In the genomic region with DNA sequence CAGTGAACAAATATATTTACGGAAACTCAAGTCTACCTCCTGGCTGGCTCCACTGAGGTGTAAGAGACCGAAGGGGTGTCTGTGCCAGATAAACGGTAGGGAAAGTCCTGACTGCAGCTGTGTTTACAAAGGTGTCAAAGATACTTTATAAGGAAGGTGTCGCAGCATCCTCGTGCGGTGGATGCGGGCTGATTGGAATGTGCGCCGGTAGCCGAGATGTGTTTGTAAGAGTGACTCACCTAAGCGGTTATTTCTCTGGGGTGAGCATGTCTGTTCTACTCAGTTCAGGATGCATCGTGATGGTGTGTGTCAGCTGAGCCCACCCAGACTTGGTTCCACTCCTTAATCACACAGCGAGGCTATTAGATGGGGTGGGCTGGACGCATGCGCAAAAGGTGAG, we compare ENCODE assay signal across 43 mouse cellular contexts. TPM values are rescaled to one million over a fixed set of nuclear protein-coding genes. Genes with fewer than 3 reads are reported as not detected.
DNase-seq lines count a peak whose midpoint lies in the region; ATAC-seq and TF ChIP-seq lines count a peak whose summit lies in the region.
"Had no signal": no experiment of that assay in that cellular context is flagged by ENCODE, and none has a peak within 500 bp of the region (broad histone marks: within the 10 kb centered on the region; RNA-seq: fewer than 3 reads in every experiment).

No protein-coding gene starts in this region.

- 92% methylated on average over 15 of the region's 15 CpGs for WGBS in hindbrain, postnatal 0 days
- WGBS in hindbrain, embryonic 16.5 days: 94% methylated on average over 15 of the region's 15 CpGs

- no peak for ATAC-seq in hindbrain, postnatal 0 days
- ATAC-seq in hindbrain, embryonic 16.5 days: no peak
- ATAC-seq: inflammation-experienced regulatory T-cells, adult 6 months had no signal

- no peaks in the 10 kb centered on the region for H3K9me3 ChIP-seq in hindbrain, postnatal 0 days (ENCODE audit: low read length)
- no peaks in the 10 kb centered on the region; the same call in 1 of the 2 replicates for H3K9me3 ChIP-seq in hindbrain, embryonic 16.5 days (ENCODE audit: control insufficient read depth, low read length)
- no peaks in the 10 kb centered on the region; the same call in 1 of the 2 replicates for H3K9me3 ChIP-seq in ES-Bruce4 (replicated peaks; ENCODE audit: control insufficient read depth, insufficient read depth, low read length, poor library complexity, severe bottlenecking)
- H3K9me3 ChIP-seq: embryonic facial prominence, embryonic 15.5 days; heart, embryonic 10.5 days; liver, embryonic 15.5 days; stomach, embryonic 15.5 days had no signal

- H3K4me2 ChIP-seq in hindbrain, postnatal 0 days (ENCODE audit: low read depth, low read length): no peak overlapping the region
- no peak overlapping the region for H3K4me2 ChIP-seq in hindbrain, embryonic 16.5 days (ENCODE audit: low read length)
- H3K4me2 ChIP-seq: embryonic facial prominence, embryonic 15.5 days; forebrain, embryonic 12.5 days; heart, embryonic 15.5 days; limb, embryonic 12.5 days; liver, embryonic 15.5 days; lung, embryonic 14.5 days; midbrain, embryonic 11.5 days; stomach, embryonic 15.5 days had no signal

- DNase-seq in hindbrain, postnatal 0 days (ENCODE audit: low spot score): no peak
- peak; percentile 16 to 26 for DNase-seq in right cerebral cortex, adult 2 months (ENCODE audit: low spot score in 2 of 2)
- no peak for DNase-seq in right cerebral cortex, postnatal 10 days (ENCODE audit: low spot score in 2 of 2)
- no peak for DNase-seq in frontal cortex, postnatal 10 days (ENCODE audit: low spot score in 2 of 2)
- DNase-seq in cerebellum, postnatal 4 days (ENCODE audit: low spot score in 2 of 2): no peak
- DNase-seq: adrenal gland, postnatal 25 days; cerebellum, adult 18-20 months; cerebellum, postnatal 10 days; gastrocnemius, postnatal 25 days; heart, adult 11 months; kidney, adult 11 months; kidney, postnatal 14 days; layer of hippocampus, adult 9-11 months; lung, embryonic 14.5 days; lung, postnatal 14 days; right cerebral cortex, adult 18-20 months; thymus, adult 18-20 months; thymus, postnatal 25 days had no signal

- peak overlapping the region; percentile 77 for H3K27ac ChIP-seq in hindbrain, postnatal 0 days
- no peak overlapping the region for H3K27ac ChIP-seq in hindbrain, embryonic 16.5 days (ENCODE audit: low read depth, low read length)
- peak overlapping the region; percentile 19; the same call in 1 of the 2 replicates for H3K27ac ChIP-seq in ES-Bruce4 (ENCODE audit: insufficient read depth, low read length)
- H3K27ac ChIP-seq: embryonic facial prominence, embryonic 10.5 days; embryonic facial prominence, embryonic 15.5 days; forebrain, embryonic 12.5 days; heart, embryonic 10.5 days; heart, embryonic 15.5 days; limb, embryonic 12.5 days; liver, embryonic 15.5 days; stomach, embryonic 15.5 days had no signal

- TF ChIP-seq POLR2A in ES-Bruce4 (IDR thresholded peaks at IDR 0.05; ENCODE audit: insufficient read depth, low read length): no peak

- no peaks in the 10 kb centered on the region for H3K36me3 ChIP-seq in hindbrain, postnatal 0 days (ENCODE audit: insufficient read depth, low read length)
- no peaks in the 10 kb centered on the region for H3K36me3 ChIP-seq in hindbrain, embryonic 16.5 days (ENCODE audit: control insufficient read depth, insufficient read depth, low read length)
- no peaks in the 10 kb centered on the region for H3K36me3 ChIP-seq in ES-Bruce4 (ENCODE audit: control insufficient read depth, insufficient read depth, low read length, poor library complexity, severe bottlenecking)
- H3K36me3 ChIP-seq: embryonic facial prominence, embryonic 10.5 days; embryonic facial prominence, embryonic 15.5 days; forebrain, embryonic 12.5 days; heart, embryonic 10.5 days; heart, embryonic 15.5 days; limb, embryonic 12.5 days; liver, embryonic 15.5 days; stomach, embryonic 15.5 days had no signal

- no peaks in the 10 kb centered on the region for H3K4me1 ChIP-seq in hindbrain, postnatal 0 days (ENCODE audit: insufficient read depth, low read length)
- H3K4me1 ChIP-seq in hindbrain, embryonic 16.5 days (ENCODE audit: control insufficient read depth, insufficient read depth, low read depth, low read length): no peaks in the 10 kb centered on the region
- H3K4me1 ChIP-seq in ES-Bruce4 (ENCODE audit: control insufficient read depth, insufficient read depth, low read length): peaks cover 7% of the 10 kb centered on the region
- H3K4me1 ChIP-seq: embryonic facial prominence, embryonic 10.5 days; embryonic facial prominence, embryonic 15.5 days; heart, embryonic 10.5 days; heart, embryonic 15.5 days; limb, embryonic 12.5 days; liver, embryonic 15.5 days; stomach, embryonic 15.5 days had no signal

- no peak for TF ChIP-seq CTCF in hindbrain, postnatal 0 days (IDR thresholded peaks at IDR 0.05; ENCODE audit: low read depth)
- no peak for TF ChIP-seq CTCF in ES-Bruce4 (IDR thresholded peaks at IDR 0.05; ENCODE audit: low read depth, low read length)

- no peak overlapping the region for H3K4me3 ChIP-seq in hindbrain, postnatal 0 days (ENCODE audit: low read length)
- H3K4me3 ChIP-seq in hindbrain, embryonic 16.5 days (ENCODE audit: low read length): no peak overlapping the region
- peak overlapping the region; percentile 13; the same call in 1 of the 2 replicates for H3K4me3 ChIP-seq in ES-Bruce4 (ENCODE audit: low read depth, low read length)
- H3K4me3 ChIP-seq: embryonic facial prominence, embryonic 10.5 days; embryonic facial prominence, embryonic 15.5 days; forebrain, embryonic 12.5 days; heart, embryonic 10.5 days; heart, embryonic 15.5 days; limb, embryonic 12.5 days; liver, embryonic 15.5 days; stomach, embryonic 15.5 days had no signal

- no peak for TF ChIP-seq EP300 in ES-Bruce4 (IDR thresholded peaks at IDR 0.05; ENCODE audit: insufficient read depth, low read depth, low read length)

- H3K27me3 ChIP-seq in hindbrain, postnatal 0 days (ENCODE audit: insufficient read depth, low read length): no peaks in the 10 kb centered on the region
- no peaks in the 10 kb centered on the region for H3K27me3 ChIP-seq in hindbrain, embryonic 16.5 days (replicated peaks; ENCODE audit: control insufficient read depth, insufficient read depth, low read length)
- no peaks in the 10 kb centered on the region for H3K27me3 ChIP-seq in ES-Bruce4 (ENCODE audit: control insufficient read depth, insufficient read depth, low read length, poor library complexity, severe bottlenecking)
- H3K27me3 ChIP-seq: embryonic facial prominence, embryonic 15.5 days; forebrain, embryonic 12.5 days; heart, embryonic 15.5 days; stomach, embryonic 15.5 days had no signal

- no peak overlapping the region for H3K9ac ChIP-seq in hindbrain, postnatal 0 days (replicated peaks; ENCODE audit: low read length)
- H3K9ac ChIP-seq in hindbrain, embryonic 16.5 days (ENCODE audit: low read depth, low read length): no peak overlapping the region
- peak overlapping the region; percentile 2; the same call in 1 of the 2 replicates for H3K9ac ChIP-seq in ES-Bruce4 (ENCODE audit: low read depth, poor library complexity, severe bottlenecking)
- H3K9ac ChIP-seq: embryonic facial prominence, embryonic 15.5 days; forebrain, embryonic 12.5 days; heart, embryonic 15.5 days; limb, embryonic 12.5 days; liver, embryonic 15.5 days; lung, embryonic 14.5 days; stomach, embryonic 15.5 days had no signal

RNA-seq across cellular contexts. Expression of a gene that starts 9.6 kb away (rescaled TPM):
- total RNA-seq in hindbrain, postnatal 0 days (2014; rRNA removed): not detected in 2 replicates
- polyA plus RNA-seq in hindbrain, postnatal 0 days (2015; fragmentation: Nextera tagmentation; extraction: Ambion mirVana): not detected in 2 replicates
- polyA plus RNA-seq in hindbrain, embryonic 16.5 days (2015; fragmentation: Nextera tagmentation; extraction: Ambion mirVana): not detected in 2 replicates
- not detected in 2 replicates for polyA plus RNA-seq in ES-Bruce4 (2011; ENCODE audit: insufficient read depth, insufficient read length, low read depth, missing spikeins)
- total RNA-seq: adrenal gland, postnatal 25 days; ES-E14; gastrocnemius, adult 18-20 months; gastrocnemius, postnatal 25 days; heart, postnatal 25 days; left cerebral cortex, postnatal 14 days; liver, adult 2 months; megakaryocyte progenitor cell, adult 5-6 weeks; monocyte, adult 5-6 weeks; neutrophil, adult 5-6 weeks had no signal
- polyA plus RNA-seq: CD4-positive, CD25-positive, alpha-beta regulatory T cell, adult 4 months; cortical plate, adult 2 months; embryonic facial prominence, embryonic 10.5 days; forebrain, embryonic 12.5 days; heart, embryonic 10.5 days; hindbrain, embryonic 11.5 days; inflammation-experienced regulatory T-cells, adult 6 months; limb, embryonic 12.5 days; liver, adult 2 months; liver, embryonic 15.5 days; midbrain, embryonic 11.5 days had no signal

RNA-seq across cellular contexts. Expression of a gene that starts 24.5 kb away (rescaled TPM):
- not detected in 2 replicates for total RNA-seq in hindbrain, postnatal 0 days (2014; rRNA removed)
- polyA plus RNA-seq in hindbrain, postnatal 0 days (2015; fragmentation: Nextera tagmentation; extraction: Ambion mirVana): 0.11 and 0.28 TPM in 2 replicates
- polyA plus RNA-seq in hindbrain, embryonic 16.5 days (2015; fragmentation: Nextera tagmentation; extraction: Ambion mirVana): 0.11 and 0.12 TPM in 2 replicates
- polyA plus RNA-seq in ES-Bruce4 (2011; ENCODE audit: insufficient read depth, insufficient read length, low read depth, missing spikeins): 0.46 TPM in 1 of 2 replicates, not detected in the other
- total RNA-seq: adrenal gland, postnatal 25 days; gastrocnemius, adult 18-20 months; gastrocnemius, postnatal 25 days; heart, postnatal 25 days; left cerebral cortex, postnatal 14 days; liver, adult 2 months; megakaryocyte progenitor cell, adult 5-6 weeks; monocyte, adult 5-6 weeks; neutrophil, adult 5-6 weeks had no signal
- polyA plus RNA-seq: brain, embryonic 14.5 days; CD4-positive, CD25-positive, alpha-beta regulatory T cell, adult 4 months; cortical plate, adult 2 months; embryonic facial prominence, embryonic 10.5 days; forebrain, embryonic 12.5 days; heart, embryonic 10.5 days; heart, embryonic 15.5 days; hindbrain, embryonic 11.5 days; inflammation-experienced regulatory T-cells, adult 6 months; kidney, embryonic 14.5 days; limb, embryonic 12.5 days; liver, adult 2 months; liver, embryonic 15.5 days; lung, embryonic 14.5 days; midbrain, embryonic 11.5 days had no signal

RNA-seq across cellular contexts. Expression of a gene that starts 34.7 kb away (rescaled TPM):
- not detected in 2 replicates for total RNA-seq in hindbrain, postnatal 0 days (2014; rRNA removed)
- not detected in 2 replicates for polyA plus RNA-seq in hindbrain, postnatal 0 days (2015; fragmentation: Nextera tagmentation; extraction: Ambion mirVana)
- polyA plus RNA-seq in hindbrain, embryonic 16.5 days (2015; fragmentation: Nextera tagmentation; extraction: Ambion mirVana): not detected in 2 replicates
- not detected in 2 replicates for polyA plus RNA-seq in ES-Bruce4 (2011; ENCODE audit: insufficient read depth, insufficient read length, low read depth, missing spikeins)
- total RNA-seq: adrenal gland, postnatal 25 days; ES-E14; gastrocnemius, adult 18-20 months; gastrocnemius, postnatal 25 days; heart, postnatal 25 days; left cerebral cortex, postnatal 14 days; liver, adult 2 months; megakaryocyte progenitor cell, adult 5-6 weeks; monocyte, adult 5-6 weeks had no signal
- polyA plus RNA-seq: brain, embryonic 14.5 days; CD4-positive, CD25-positive, alpha-beta regulatory T cell, adult 4 months; embryonic facial prominence, embryonic 10.5 days; forebrain, embryonic 12.5 days; heart, embryonic 10.5 days; heart, embryonic 15.5 days; hindbrain, embryonic 11.5 days; inflammation-experienced regulatory T-cells, adult 6 months; kidney, embryonic 14.5 days; limb, embryonic 12.5 days; liver, adult 2 months; liver, embryonic 15.5 days; lung, embryonic 14.5 days; midbrain, embryonic 11.5 days had no signal

RNA-seq across cellular contexts. Expression of a gene that starts 39.8 kb away (rescaled TPM):
- total RNA-seq in hindbrain, postnatal 0 days (2014; rRNA removed): 0.36 TPM in 1 of 2 replicates, not detected in the other
- 0.25 and 0.29 TPM in 2 replicates for polyA plus RNA-seq in hindbrain, postnatal 0 days (2015; fragmentation: Nextera tagmentation; extraction: Ambion mirVana)
- polyA plus RNA-seq in hindbrain, embryonic 16.5 days (2015; fragmentation: Nextera tagmentation; extraction: Ambion mirVana): 0.19 and 0.28 TPM in 2 replicates
- polyA plus RNA-seq in ES-Bruce4 (2011; ENCODE audit: insufficient read depth, insufficient read length, low read depth, missing spikeins): 0.33 TPM in 1 of 2 replicates, not detected in the other
- total RNA-seq: liver, adult 2 months; megakaryocyte progenitor cell, adult 5-6 weeks; monocyte, adult 5-6 weeks; neutrophil, adult 5-6 weeks had no signal
- polyA plus RNA-seq: CD4-positive, CD25-positive, alpha-beta regulatory T cell, adult 4 months; embryonic facial prominence, embryonic 10.5 days; forebrain, embryonic 12.5 days; inflammation-experienced regulatory T-cells, adult 6 months; kidney, embryonic 14.5 days; limb, embryonic 12.5 days; liver, adult 2 months had no signal

RNA-seq across cellular contexts. Expression of a gene that starts 51.8 kb away (rescaled TPM):
- 0.61 TPM in 1 of 2 replicates, not detected in the other for total RNA-seq in hindbrain, postnatal 0 days (2014; rRNA removed)
- polyA plus RNA-seq in hindbrain, postnatal 0 days (2015; fragmentation: Nextera tagmentation; extraction: Ambion mirVana): 0.10 TPM in 1 of 2 replicates, not detected in the other
- polyA plus RNA-seq in hindbrain, embryonic 16.5 days (2015; fragmentation: Nextera tagmentation; extraction: Ambion mirVana): not detected in 2 replicates
- polyA plus RNA-seq in ES-Bruce4 (2011; ENCODE audit: insufficient read depth, insufficient read length, low read depth, missing spikeins): 1.3 and 2.5 TPM in 2 replicates
- total RNA-seq: adrenal gland, postnatal 25 days; gastrocnemius, adult 18-20 months; gastrocnemius, postnatal 25 days; heart, postnatal 25 days; left cerebral cortex, postnatal 14 days; liver, adult 2 months; megakaryocyte progenitor cell, adult 5-6 weeks; monocyte, adult 5-6 weeks; neutrophil, adult 5-6 weeks had no signal
- polyA plus RNA-seq: liver, adult 2 months; midbrain, embryonic 11.5 days had no signal

Comparison
In these comparisons a context has a peak if more than half of its experiments do, and no peak if none do; other contexts are left out.
1. DNase-seq: peak in right cerebral cortex, adult 2 months (2 of 2); none in hindbrain, postnatal 0 days (single experiment), right cerebral cortex, postnatal 10 days (0 of 2), frontal cortex, postnatal 10 days (0 of 2) and cerebellum, postnatal 4 days (0 of 2).